ENCODE assay signal across 9 mouse cellular contexts in the genomic region with DNA sequence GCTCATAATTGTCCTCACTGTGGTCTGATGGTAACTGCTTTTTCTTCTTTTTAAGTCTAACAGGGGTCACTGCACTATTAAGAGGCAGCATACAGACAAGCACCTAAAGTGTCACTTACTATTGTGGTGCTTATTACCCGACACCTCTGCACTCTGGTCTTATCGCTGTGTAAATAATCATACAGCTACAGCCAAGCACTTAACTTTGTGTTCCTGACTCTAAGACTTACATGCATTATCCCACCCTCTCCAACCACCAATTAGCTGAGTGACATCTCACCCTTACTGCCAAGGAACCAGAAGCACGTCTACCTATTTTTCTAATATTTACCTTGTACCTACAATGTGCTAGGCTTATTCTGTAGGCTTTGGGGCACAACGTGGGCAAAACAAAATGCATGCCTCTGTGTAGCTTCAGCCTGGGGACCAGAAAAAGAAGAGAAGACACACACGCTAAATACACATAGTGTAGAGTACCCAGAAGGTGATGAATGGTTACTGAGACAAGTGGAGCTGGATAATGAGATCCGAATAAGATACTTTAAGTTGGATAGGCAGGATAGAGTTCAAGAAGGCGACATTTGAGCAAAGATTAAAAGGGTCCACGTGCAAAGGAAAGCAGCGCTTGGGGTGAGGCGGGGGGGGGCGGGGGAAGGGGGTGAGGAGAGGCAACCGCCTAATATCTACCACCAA. TPM values are rescaled to one million over a fixed set of nuclear protein-coding genes. Genes with fewer than 3 reads are reported as not detected.
DNase-seq lines count a peak whose midpoint lies in the region; ATAC-seq and TF ChIP-seq lines count a peak whose summit lies in the region.
"Had no signal": no experiment of that assay in that cellular context is flagged by ENCODE, and none has a peak within 500 bp of the region (broad histone marks: within the 10 kb centered on the region; RNA-seq: fewer than 3 reads in every experiment).

No protein-coding gene starts in this region.

- H3K9me3 ChIP-seq in heart, embryonic 10.5 days, result no peaks in the 10 kb centered on the region
- no peaks in the 10 kb centered on the region for H3K9me3 ChIP-seq in ES-E14 (ENCODE audit: control insufficient read depth, insufficient read depth, low read depth, low read length)
- H3K9me3 ChIP-seq in forebrain, embryonic 16.5 days (ENCODE audit: control insufficient read depth, low read length), result no peaks in the 10 kb centered on the region
- no peaks in the 10 kb centered on the region for H3K9me3 ChIP-seq in liver, embryonic 16.5 days (replicated peaks; ENCODE audit: control insufficient read depth, low read length)

- DNase-seq in heart, embryonic 10.5 days (ENCODE audit: low spot score), result no peak
- DNase-seq in heart, adult 8-10 months (ENCODE audit: low spot score), result no peak
- no peak for DNase-seq in ES-E14 (ENCODE audit: low read depth, low spot score)
- no peak for DNase-seq in gastrocnemius, postnatal 36 days
- DNase-seq in layer of hippocampus, adult 9-10 months (ENCODE audit: low spot score), result no peak
- no peak for DNase-seq in layer of hippocampus, adult 8-10 months (ENCODE audit: low spot score in 2 of 2)

- WGBS in heart, embryonic 10.5 days, result 5% methylated on average over 12 of the region's 12 CpGs
- WGBS in forebrain, embryonic 16.5 days, result 10% methylated on average over 12 of the region's 12 CpGs
- 6% methylated on average over 12 of the region's 12 CpGs for WGBS in liver, embryonic 16.5 days (ENCODE audit: insufficient replicate concordance)

- H3K9ac ChIP-seq in ES-E14 (ENCODE audit: insufficient read depth, low read depth, low read length, poor library complexity, severe bottlenecking), result peak overlapping the region; percentile 86
- peak overlapping the region; percentile 65 for H3K9ac ChIP-seq in forebrain, embryonic 16.5 days (replicated peaks; ENCODE audit: low read depth, low read length)
- H3K9ac ChIP-seq in liver, embryonic 16.5 days (ENCODE audit: low read depth, low read length), result peak overlapping the region; percentile 77

- no peaks in the 10 kb centered on the region for H3K27me3 ChIP-seq in heart, embryonic 10.5 days (ENCODE audit: insufficient read depth, poor library complexity, severe bottlenecking)
- H3K27me3 ChIP-seq in forebrain, embryonic 16.5 days (replicated peaks; ENCODE audit: control insufficient read depth, insufficient read depth, low read length), result no peaks in the 10 kb centered on the region
- no peaks in the 10 kb centered on the region for H3K27me3 ChIP-seq in liver, embryonic 16.5 days (ENCODE audit: control insufficient read depth, insufficient read depth, low read depth, low read length)
- H3K27me3 ChIP-seq: Patski had no signal

- H3K4me3 ChIP-seq in heart, embryonic 10.5 days, result peak overlapping the region; percentile 82
- peak overlapping the region; percentile 70 to 75 for H3K4me3 ChIP-seq in ES-E14 (ENCODE audit: insufficient read depth in 1 of 2, low read depth in 1 of 2, low read length in 2 of 2, poor library complexity in 1 of 2, severe bottlenecking in 1 of 2)
- peak overlapping the region; percentile 99 for H3K4me3 ChIP-seq in forebrain, embryonic 16.5 days (replicated peaks; ENCODE audit: low read length)
- peak overlapping the region; percentile 73 for H3K4me3 ChIP-seq in liver, embryonic 16.5 days (ENCODE audit: low read depth, low read length)

- in situ Hi-C loops in ES-E14 (cut with MboI; ENCODE audit: low sequenced_read_pairs in 2 of 2, unreplicated experiment in 2 of 2), result no loop called here

- peak overlapping the region; percentile 71 for H3K4me2 ChIP-seq in forebrain, embryonic 16.5 days (ENCODE audit: low read length)
- peak overlapping the region; percentile 94 for H3K4me2 ChIP-seq in liver, embryonic 16.5 days (ENCODE audit: low read depth, low read length)

- intact Hi-C loops in gastrocnemius, postnatal 36 days (cut with DNase I), result no loop called here

- peaks cover 20% of the 10 kb centered on the region for H3K4me1 ChIP-seq in heart, embryonic 10.5 days
- H3K4me1 ChIP-seq in ES-E14 (ENCODE audit: control insufficient read depth in 2 of 2, insufficient read depth in 2 of 2, low read length in 2 of 2, poor library complexity in 1 of 2), result peaks cover 0 to 4% of the 10 kb centered on the region in 2 experiments; a peak in 1 of 4 replicates
- H3K4me1 ChIP-seq in forebrain, embryonic 16.5 days (replicated peaks; ENCODE audit: control insufficient read depth, insufficient read depth, low read length), result peaks cover 17% of the 10 kb centered on the region
- H3K4me1 ChIP-seq in liver, embryonic 16.5 days (ENCODE audit: control insufficient read depth, low read depth, low read length), result peaks cover 25% of the 10 kb centered on the region

- ATAC-seq in forebrain, embryonic 16.5 days, result peak; percentile 4
- ATAC-seq in liver, embryonic 16.5 days (ENCODE audit: low read depth), result no peak

- peak overlapping the region; percentile 98 for H3K27ac ChIP-seq in heart, embryonic 10.5 days
- peak overlapping the region; percentile 75 for H3K27ac ChIP-seq in ES-E14 (ENCODE audit: insufficient read depth, low read depth, low read length, poor library complexity, severe bottlenecking)
- peak overlapping the region; percentile 91 for H3K27ac ChIP-seq in forebrain, embryonic 16.5 days (ENCODE audit: low read length)
- peak overlapping the region; percentile 92 for H3K27ac ChIP-seq in liver, embryonic 16.5 days (ENCODE audit: low read length)

- no peaks in the 10 kb centered on the region; the same call in 1 of the 2 replicates for H3K36me3 ChIP-seq in heart, embryonic 10.5 days
- H3K36me3 ChIP-seq in ES-E14 (ENCODE audit: control insufficient read depth, insufficient read depth, low read length, poor library complexity, severe bottlenecking), result no peaks in the 10 kb centered on the region
- no peaks in the 10 kb centered on the region for H3K36me3 ChIP-seq in forebrain, embryonic 16.5 days (ENCODE audit: control insufficient read depth, insufficient read depth)
- H3K36me3 ChIP-seq in liver, embryonic 16.5 days (ENCODE audit: control insufficient read depth, insufficient read depth), result no peaks in the 10 kb centered on the region

TF ChIP-seq in ES-E14, 5 proteins besides CTCF, POLR2A, EP300 and RAD21:
- TF ChIP-seq MAFK (IDR thresholded peaks at IDR 0.05; ENCODE audit: insufficient read depth, low read depth, low read length), result no peak

RNA-seq across cellular contexts. Expression of gene Rad23b, which starts 0.9 kb away (rescaled TPM):
- 64.8 and 85.9 TPM in 2 replicates for polyA plus RNA-seq in heart, embryonic 10.5 days (2016; fragmentation: Nextera tagmentation; extraction: Ambion mirVana)
- total RNA-seq in heart, adult 8-10 months (2022), result 100 to 1,000 TPM; 114 to 124 (median 121) TPM
- total RNA-seq in ES-E14 (2012; rRNA removed), result 179 and 188 TPM in 2 replicates
- polyA plus RNA-seq in forebrain, embryonic 16.5 days (2015; fragmentation: Nextera tagmentation; extraction: Ambion mirVana), result 80.3 and 85.8 TPM in 2 replicates
- polyA plus RNA-seq in liver, embryonic 16.5 days (2015; fragmentation: Nextera tagmentation; extraction: Ambion mirVana), result 30.1 and 31.8 TPM in 2 replicates
- 100 to 1,000 TPM in 1 of 2 experiments, 10 to 100 TPM in 1; 97.8 to 106 TPM for total RNA-seq in gastrocnemius, postnatal 36 days (2021)
- 100 to 1,000 TPM; 171 to 185 (median 176) TPM for total RNA-seq in layer of hippocampus, adult 8-10 months (2022)
